Mouse (Mus musculus) cortical plate, adult 2 months (tissue): ENCODE measurements around the gene Fancc.

Experiments used
- CTCF ChIP-seq: fragments of 200-500 bp; IDR thresholded peaks from 2 replicates; pipeline ENCODE4 v1.5.1; 2011; ENCODE audit warnings: mild to moderate bottlenecking, control low read depth, low read length; ENCODE audit not compliant: insufficient read depth; ENCODE audit errors: extremely low read depth
- POLR2A ChIP-seq: fragments of 200-500 bp; IDR thresholded peaks from 2 replicates; pipeline ENCODE4 v1.6.1; 2011; ENCODE audit warnings: mild to moderate bottlenecking, low read length, control low read depth; ENCODE audit not compliant: insufficient read depth; ENCODE audit errors: extremely low read depth

DNA sequence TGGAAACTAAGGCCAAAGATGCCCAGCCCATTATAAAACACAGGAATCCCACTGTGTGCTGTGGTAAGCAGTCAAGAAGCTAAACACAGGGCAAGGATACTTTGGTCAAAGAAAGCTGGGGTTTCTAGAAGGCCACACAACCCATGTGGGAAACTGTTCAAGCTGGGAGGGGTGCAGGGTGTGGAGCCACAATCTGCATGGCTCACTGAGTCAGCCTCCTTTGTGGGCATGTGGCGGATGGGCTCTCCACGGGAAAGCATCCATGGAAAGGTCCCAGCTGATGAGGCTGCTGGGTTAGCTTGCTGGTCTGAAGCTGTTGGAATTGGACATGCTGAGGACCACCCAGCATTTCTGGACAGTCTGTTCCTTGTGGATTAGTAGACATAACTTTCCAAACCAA, 154.3 kb downstream of the Fancc start:
- TF ChIP-seq CTCF, result no peak
- TF ChIP-seq POLR2A, result no peak
